Mouse (Mus musculus): ENCODE data around the gene Nphp4.

- TF ChIP-seq POLR2A (IDR thresholded peaks at IDR 0.05; ENCODE audit: insufficient read length, low read depth) (no peak), MAX (IDR thresholded peaks at IDR 0.05; ENCODE audit: low read depth) (no peak)
Observed at GRCm38 (mm10) chr4:152576826-152577225, 100.3 kb downstream of the Nphp4 start.

All from myocyte (in vitro differentiated cells).